Mouse (Mus musculus): Measurements from ENCODE around the gene Tesc. TPM values are rescaled to one million over a fixed set of nuclear protein-coding genes. Genes with fewer than 3 reads are reported as not detected.

Tesc gene
- polyA plus RNA-seq, 1 experiment: 48.4 TPM

GRCm38 (mm10) chr5:118025880-118026279 is 1.7 kb upstream of the Tesc start:
- 10% methylated on average over 12 of the region's 12 CpGs for WGBS
- Histone ChIP-seq H3K36me3 (ENCODE audit: control insufficient read depth, insufficient read depth, low read length) (no peaks in the 10 kb centered on the region), H3K4me1 (replicated peaks; ENCODE audit: control insufficient read depth, insufficient read depth, low read length) (peaks cover 36% of the 10 kb centered on the region), H3K27me3 (ENCODE audit: control insufficient read depth, insufficient read depth, low read length) (peaks cover 17% of the 10 kb centered on the region), H3K4me3 (ENCODE audit: control insufficient read depth, insufficient read depth, low read length) (no peak overlapping the region), H3K27ac (ENCODE audit: control insufficient read depth, insufficient read depth, low read length) (no peak overlapping the region)
- TF ChIP-seq POLR2A (IDR thresholded peaks at IDR 0.05; ENCODE audit: control insufficient read depth, extremely low read depth, insufficient read depth, low read length, poor library complexity) (no peak), CTCF (IDR thresholded peaks at IDR 0.05; ENCODE audit: borderline replicate concordance, control insufficient read depth, extremely low read depth, insufficient read depth, low read length, poor library complexity) (no peak)
- no peak for DNase-seq

GRCm38 (mm10) chr5:118026343-118026742 is 1.2 kb upstream of the Tesc start:
- Histone ChIP-seq H3K4me1 (replicated peaks; ENCODE audit: control insufficient read depth, insufficient read depth, low read length) (peaks cover 40% of the 10 kb centered on the region), H3K4me3 (ENCODE audit: control insufficient read depth, insufficient read depth, low read length) (no peak overlapping the region), H3K27me3 (ENCODE audit: control insufficient read depth, insufficient read depth, low read length) (peaks cover 17% of the 10 kb centered on the region), H3K27ac (ENCODE audit: control insufficient read depth, insufficient read depth, low read length) (no peak overlapping the region), H3K36me3 (ENCODE audit: control insufficient read depth, insufficient read depth, low read length) (no peaks in the 10 kb centered on the region)
- WGBS: 18% methylated on average over 13 of the region's 13 CpGs
- no peak for DNase-seq
- TF ChIP-seq POLR2A (IDR thresholded peaks at IDR 0.05; ENCODE audit: control insufficient read depth, extremely low read depth, insufficient read depth, low read length, poor library complexity) (no peak), CTCF (IDR thresholded peaks at IDR 0.05; ENCODE audit: borderline replicate concordance, control insufficient read depth, extremely low read depth, insufficient read depth, low read length, poor library complexity) (no peak)

GRCm38 (mm10) chr5:118027101-118027697 is 344 bp upstream of the Tesc start:
- WGBS: 9% methylated on average over 38 of the region's 39 CpGs
- Histone ChIP-seq H3K27me3 (ENCODE audit: control insufficient read depth, insufficient read depth, low read length) (peaks cover 17% of the 10 kb centered on the region), H3K4me3 (ENCODE audit: control insufficient read depth, insufficient read depth, low read length) (peak overlapping the region; percentile 77), H3K4me1 (replicated peaks; ENCODE audit: control insufficient read depth, insufficient read depth, low read length) (peaks cover 42% of the 10 kb centered on the region), H3K27ac (ENCODE audit: control insufficient read depth, insufficient read depth, low read length) (no peak overlapping the region), H3K36me3 (ENCODE audit: control insufficient read depth, insufficient read depth, low read length) (no peaks in the 10 kb centered on the region)
- no peak for DNase-seq
- TF ChIP-seq CTCF (IDR thresholded peaks at IDR 0.05; ENCODE audit: borderline replicate concordance, control insufficient read depth, extremely low read depth, insufficient read depth, low read length, poor library complexity) (no peak), POLR2A (IDR thresholded peaks at IDR 0.05; ENCODE audit: control insufficient read depth, extremely low read depth, insufficient read depth, low read length, poor library complexity) (no peak)

- Histone ChIP-seq H3K27ac (ENCODE audit: control insufficient read depth, insufficient read depth, low read length) (no peak overlapping the region), H3K4me3 (ENCODE audit: control insufficient read depth, insufficient read depth, low read length) (peak overlapping the region; percentile 77), H3K36me3 (ENCODE audit: control insufficient read depth, insufficient read depth, low read length) (no peaks in the 10 kb centered on the region), H3K27me3 (ENCODE audit: control insufficient read depth, insufficient read depth, low read length) (peaks cover 17% of the 10 kb centered on the region), H3K4me1 (replicated peaks; ENCODE audit: control insufficient read depth, insufficient read depth, low read length) (peaks cover 46% of the 10 kb centered on the region)
- TF ChIP-seq POLR2A (IDR thresholded peaks at IDR 0.05; ENCODE audit: control insufficient read depth, extremely low read depth, insufficient read depth, low read length, poor library complexity) (no peak), CTCF (IDR thresholded peaks at IDR 0.05; ENCODE audit: borderline replicate concordance, control insufficient read depth, extremely low read depth, insufficient read depth, low read length, poor library complexity) (no peak)
- peak; percentile 43 for DNase-seq
- WGBS: under 1% methylated on average over 78 of the region's 79 CpGs
These were observed 870 bp downstream of the Tesc start for GRCm38 (mm10) chr5:118028191-118029034.

GRCm38 (mm10) chr5:118029035-118029408 is 1.5 kb downstream of the Tesc start:
- no peaks in the 10 kb centered on the region for H3K36me3 ChIP-seq (ENCODE audit: control insufficient read depth, insufficient read depth, low read length)
- peaks cover 17% of the 10 kb centered on the region for H3K27me3 ChIP-seq (ENCODE audit: control insufficient read depth, insufficient read depth, low read length)
- no peak for DNase-seq
- no peak overlapping the region for H3K27ac ChIP-seq (ENCODE audit: control insufficient read depth, insufficient read depth, low read length)
- TF ChIP-seq POLR2A (IDR thresholded peaks at IDR 0.05; ENCODE audit: control insufficient read depth, extremely low read depth, insufficient read depth, low read length, poor library complexity) (no peak), CTCF (IDR thresholded peaks at IDR 0.05; ENCODE audit: borderline replicate concordance, control insufficient read depth, extremely low read depth, insufficient read depth, low read length, poor library complexity) (no peak)
- H3K4me1 ChIP-seq (replicated peaks; ENCODE audit: control insufficient read depth, insufficient read depth, low read length): peaks cover 52% of the 10 kb centered on the region
- WGBS: 2% methylated on average over 12 of the region's 12 CpGs
- H3K4me3 ChIP-seq (ENCODE audit: control insufficient read depth, insufficient read depth, low read length): peak overlapping the region; percentile 77

DNA sequence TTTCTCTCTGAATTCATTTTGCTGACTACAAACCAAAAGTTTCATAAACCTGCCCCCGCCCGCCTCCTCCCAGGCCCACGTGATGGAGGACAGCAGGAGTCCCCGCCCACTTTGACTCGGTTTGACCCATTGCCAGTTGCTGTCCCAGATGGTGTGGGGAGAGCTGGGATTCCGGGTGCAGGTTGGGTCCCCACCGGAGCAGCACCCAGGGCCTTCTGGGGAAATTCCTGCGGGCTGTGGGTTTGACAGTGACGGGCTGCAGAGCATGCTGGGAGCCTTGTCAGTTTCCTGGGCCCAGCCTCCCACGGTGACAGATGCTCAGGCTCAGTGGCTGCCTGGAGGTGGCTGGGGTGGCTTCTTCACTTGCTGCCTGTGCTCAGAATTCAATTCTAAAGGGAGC is 1.9 kb downstream of the Tesc start:
- no peak overlapping the region for H3K27ac ChIP-seq (ENCODE audit: control insufficient read depth, insufficient read depth, low read length)
- peaks cover 17% of the 10 kb centered on the region for H3K27me3 ChIP-seq (ENCODE audit: control insufficient read depth, insufficient read depth, low read length)
- under 1% methylated on average over 10 of the region's 10 CpGs for WGBS
- DNase-seq: peak; percentile 81
- peak overlapping the region; percentile 77 for H3K4me3 ChIP-seq (ENCODE audit: control insufficient read depth, insufficient read depth, low read length)
- peaks cover 53% of the 10 kb centered on the region for H3K4me1 ChIP-seq (replicated peaks; ENCODE audit: control insufficient read depth, insufficient read depth, low read length)
- no peaks in the 10 kb centered on the region for H3K36me3 ChIP-seq (ENCODE audit: control insufficient read depth, insufficient read depth, low read length)
- TF ChIP-seq CTCF (IDR thresholded peaks at IDR 0.05; ENCODE audit: borderline replicate concordance, control insufficient read depth, extremely low read depth, insufficient read depth, low read length, poor library complexity) (no peak), POLR2A (IDR thresholded peaks at IDR 0.05; ENCODE audit: control insufficient read depth, extremely low read depth, insufficient read depth, low read length, poor library complexity) (peak; percentile 50; the same call in 1 of the 2 replicates)
